Mouse (Mus musculus) heart, adult 2 months (tissue): ENCODE measurements at regions not wholly inside any gene's neighbourhood (a gene's known extent, or its start where the extent isn't known, plus 50 kb on each side); places are given as distances from the start of the nearest gene placed in this dataset.

Source experiments
- CTCF ChIP-seq: fragments of 200-600 bp; IDR thresholded peaks from 2 replicates; pipeline ENCODE4 v1.8.1; 2022; ENCODE audit warnings: antibody characterized with exemption, mild to moderate bottlenecking, moderate library complexity
- POLR2A ChIP-seq: fragments of 200-500 bp; IDR thresholded peaks from 2 replicates; pipeline ENCODE4 v1.6.1; 2011; ENCODE audit warnings: mild to moderate bottlenecking, low read depth, low read length, control low read depth; ENCODE audit not compliant: insufficient read depth

DNA sequence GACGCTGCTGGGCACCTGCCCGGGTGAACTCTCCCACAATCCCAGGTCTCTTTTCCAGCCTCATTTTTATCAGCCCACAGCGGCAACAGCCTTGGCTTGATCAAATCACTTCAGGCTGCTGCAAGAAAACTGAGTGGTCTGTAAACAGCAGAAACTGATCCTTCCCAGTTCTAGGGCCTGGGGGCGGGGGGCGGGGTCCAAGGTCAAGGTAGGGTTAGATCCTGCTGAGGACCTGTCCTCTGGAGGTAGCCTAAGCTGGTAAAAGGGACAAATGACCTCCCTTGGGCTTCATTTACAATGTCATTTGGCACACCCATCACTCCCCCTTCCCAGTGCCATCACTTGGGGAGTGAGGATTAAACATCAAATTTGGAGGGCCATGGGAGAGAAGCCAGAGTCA, 129.9 kb upstream of the Lgalsl start:
- TF ChIP-seq POLR2A (no peak), CTCF (no peak)
